11 mouse cellular contexts compared by ENCODE assay signal in genomic region chr2:32547964-32548739, GRCm38 (mm10). TPM values are rescaled to one million over a fixed set of nuclear protein-coding genes. Genes with fewer than 3 reads are reported as not detected.
DNase-seq lines count a peak whose midpoint lies in the region.
"Had no signal": no experiment of that assay in that cellular context is flagged by ENCODE, and none has a peak within 500 bp of the region (broad histone marks: within the 10 kb centered on the region; RNA-seq: fewer than 3 reads in every experiment).

No protein-coding gene starts in this region.

- no peaks in the 10 kb centered on the region for H3K27me3 ChIP-seq in heart, embryonic 10.5 days (ENCODE audit: insufficient read depth, poor library complexity, severe bottlenecking)
- H3K27me3 ChIP-seq: neural tube, embryonic 12.5 days had no signal

- DNase-seq in heart, adult 8-10 months (ENCODE audit: low spot score): peak; percentile 63
- DNase-seq in heart, embryonic 10.5 days (ENCODE audit: low spot score): no peak
- DNase-seq in Muller cell, postnatal 12 days (ENCODE audit: inconsistent ontology term): peak; percentile 85
- peak; percentile 68 for DNase-seq in gastrocnemius, postnatal 14 days
- DNase-seq in lung, postnatal 14 days: peak; percentile 58
- DNase-seq in layer of hippocampus, adult 18-20 months (ENCODE audit: low spot score in 2 of 2): no peak
- no peak for DNase-seq in right cerebral cortex, adult 2 months (ENCODE audit: low spot score in 2 of 2)
- no peak for DNase-seq in thymus, postnatal 4 days

- H3K4me1 ChIP-seq in heart, embryonic 10.5 days: peaks cover 48% of the 10 kb centered on the region

- H3K9me3 ChIP-seq in heart, embryonic 10.5 days: no peaks in the 10 kb centered on the region
- H3K9me3 ChIP-seq: neural tube, embryonic 12.5 days had no signal

- H3K27ac ChIP-seq in heart, embryonic 10.5 days: no peak overlapping the region
- H3K27ac ChIP-seq: neural tube, embryonic 12.5 days had no signal

- WGBS in heart, embryonic 10.5 days: 82% methylated on average over 7 of the region's 7 CpGs

- intact Hi-C loops in gastrocnemius, postnatal 14 days (cut with DNase I; ENCODE audit: low total_unique reads): loop anchor here (5.0 kb wide), 1 partner anchor 41 kb away; no protein-coding TSS in a partner anchor

- no peak overlapping the region for H3K4me3 ChIP-seq in heart, embryonic 10.5 days
- H3K4me3 ChIP-seq: neural tube, embryonic 12.5 days had no signal

- 0 out of 2 replicates have a peak, but pooled peaks cover 3% of the 10 kb centered on the region for H3K36me3 ChIP-seq in heart, embryonic 10.5 days

RNA-seq across cellular contexts. Expression of gene Fam102a, which starts 13.0 kb away (rescaled TPM):
- 10 to 100 TPM in 1 of 4 experiments, 1 to 10 TPM in 3; 6.8 to 10.9 (median 8.6) TPM for total RNA-seq in heart, adult 8-10 months (2022)
- 5.9 and 8.3 TPM in 2 replicates for polyA plus RNA-seq in heart, embryonic 10.5 days (2016; fragmentation: Nextera tagmentation; extraction: Ambion mirVana)
- total RNA-seq in gastrocnemius, postnatal 14 days (2021): 1 to 10 TPM; 3.5 to 4.2 TPM
- 10 to 100 TPM; 76.0 to 77.2 TPM for total RNA-seq in layer of hippocampus, adult 18-20 months (2021)

RNA-seq across cellular contexts. Expression of gene Dpm2, which starts 22.5 kb away (rescaled TPM):
- total RNA-seq in heart, adult 8-10 months (2022): 10 to 100 TPM; 16.5 to 22.2 (median 18.6) TPM
- polyA plus RNA-seq in heart, embryonic 10.5 days (2016; fragmentation: Nextera tagmentation; extraction: Ambion mirVana): 87.4 and 92.5 TPM in 2 replicates
- total RNA-seq in gastrocnemius, postnatal 14 days (2021): 10 to 100 TPM; 17.6 to 17.8 TPM
- total RNA-seq in layer of hippocampus, adult 18-20 months (2021): 10 to 100 TPM; 78.9 to 81.8 TPM

RNA-seq across cellular contexts. Expression of gene Pip5kl1, which starts 26.4 kb away (rescaled TPM):
- under 1 TPM in 1 of 4 experiments, not detected in 3; 0.34 TPM for total RNA-seq in heart, adult 8-10 months (2022)
- 0.43 and 1.1 TPM in 2 replicates for polyA plus RNA-seq in heart, embryonic 10.5 days (2016; fragmentation: Nextera tagmentation; extraction: Ambion mirVana)
- not detected for total RNA-seq in gastrocnemius, postnatal 14 days (2021)
- total RNA-seq in layer of hippocampus, adult 18-20 months (2021): 1 to 10 TPM; 3.3 to 3.5 TPM

RNA-seq across cellular contexts. Expression of gene 9430097D07Rik, which starts 27.3 kb away (rescaled TPM):
- not detected for total RNA-seq in heart, adult 8-10 months (2022)
- polyA plus RNA-seq in heart, embryonic 10.5 days (2016; fragmentation: Nextera tagmentation; extraction: Ambion mirVana): 0.09 and 0.15 TPM in 2 replicates
- total RNA-seq in gastrocnemius, postnatal 14 days (2021): not detected
- total RNA-seq in layer of hippocampus, adult 18-20 months (2021): under 1 TPM; 0.20 to 0.43 TPM
- polyA plus RNA-seq: gonadal fat pad, adult 2 months; lung, embryonic 16.5 days had no signal

RNA-seq across cellular contexts. Expression of gene St6galnac4, which starts 38.7 kb away (rescaled TPM):
- 10 to 100 TPM; 15.6 to 23.2 (median 20.7) TPM for total RNA-seq in heart, adult 8-10 months (2022)
- 39.8 and 49.0 TPM in 2 replicates for polyA plus RNA-seq in heart, embryonic 10.5 days (2016; fragmentation: Nextera tagmentation; extraction: Ambion mirVana)
- total RNA-seq in gastrocnemius, postnatal 14 days (2021): 10 to 100 TPM; 25.6 to 26.3 TPM
- 10 to 100 TPM; 40.4 to 44.8 TPM for total RNA-seq in layer of hippocampus, adult 18-20 months (2021)

Comparison
In these comparisons a context has a peak if more than half of its experiments do, and no peak if none do; other contexts are left out.
1. DNase-seq: peak in heart, adult 8-10 months (single experiment), Muller cell, postnatal 12 days (single experiment), gastrocnemius, postnatal 14 days (single experiment) and lung, postnatal 14 days (single experiment); none in heart, embryonic 10.5 days (single experiment), layer of hippocampus, adult 18-20 months (0 of 2), right cerebral cortex, adult 2 months (0 of 2) and thymus, postnatal 4 days (single experiment).
2. RNA of gene Fam102a, which starts 13.0 kb away (total RNA-seq): 76.0 to 77.2 TPM in layer of hippocampus, adult 18-20 months; 6.8 to 10.9 TPM in heart, adult 8-10 months and 3.5 to 4.2 TPM in gastrocnemius, postnatal 14 days; every median in the first group is over 4 times any median in the second.